Mouse (Mus musculus) spleen, adult 2 months (tissue): ENCODE measurements around the gene Rbpjl.

Experiments used
- CTCF ChIP-seq: fragments of 200-500 bp; IDR thresholded peaks from 2 replicates; pipeline ENCODE4 v1.5.1; 2011; ENCODE audit warnings: mild to moderate bottlenecking, inconsistent platforms; ENCODE audit not compliant: insufficient read depth, insufficient read length, insufficient replicate concordance; ENCODE audit errors: extremely low read depth
- POLR2A ChIP-seq: fragments of 200-500 bp; IDR thresholded peaks from 2 replicates; pipeline ENCODE4 v1.6.1; 2011; ENCODE audit warnings: low read depth, low read length, inconsistent platforms

DNA sequence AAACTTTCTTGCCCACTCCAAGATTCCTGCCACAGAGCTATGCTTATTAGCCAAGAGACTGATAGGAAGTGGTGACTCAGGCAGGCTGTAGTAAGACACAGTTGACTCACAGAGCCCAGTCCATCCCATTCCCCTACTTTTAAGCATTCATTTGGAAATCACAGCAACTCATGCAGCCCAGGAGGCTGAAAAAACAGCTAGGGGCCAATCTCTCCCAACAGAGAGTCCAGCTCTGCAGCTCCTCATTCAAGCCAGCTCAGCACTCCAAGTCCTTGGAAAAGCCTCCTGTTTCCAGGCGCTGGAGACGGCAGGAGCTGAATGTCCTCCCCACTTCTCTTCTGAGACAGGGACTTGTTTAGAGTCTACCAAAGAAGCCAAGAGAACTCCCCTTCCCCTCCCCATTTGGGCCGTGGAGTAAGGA, 36.1 kb downstream of the Rbpjl start:
- TF ChIP-seq CTCF (no peak), POLR2A (no peak)
